Mouse (Mus musculus) intestine, embryonic 15.5 days (tissue): ENCODE measurements around the gene Gm20518. TPM values are rescaled to one million over a fixed set of nuclear protein-coding genes. Genes with fewer than 3 reads are reported as not detected.

ENCODE experiments used
- ATAC-seq: fragments of 200-750 bp; cut with Nextera tagmentation; 2 replicates; pipeline ENCODE4 v1.8.0; 2017; ENCODE audit warnings: moderate TSS enrichment, moderate library complexity
- H3K27ac ChIP-seq: fragments of 300-500 bp; sonication (generic); 2 replicates; pipeline ENCODE4 v1.5.1; 2015; ENCODE audit warnings: mild to moderate bottlenecking, inconsistent platforms
- H3K27me3 ChIP-seq: fragments of 300-500 bp; sonication (generic); replicated peaks from 2 replicates; pipeline ENCODE4 v1.6.1; 2015; ENCODE audit warnings: inconsistent platforms
- H3K36me3 ChIP-seq: fragments of 300-500 bp; sonication (generic); 2 replicates; pipeline ENCODE4 v1.6.1; 2015; ENCODE audit warnings: inconsistent platforms
- H3K4me1 ChIP-seq: fragments of 300-500 bp; sonication (generic); replicated peaks from 2 replicates; pipeline ENCODE4 v1.6.1; 2015; ENCODE audit warnings: inconsistent platforms
- H3K4me2 ChIP-seq: fragments of 300-500 bp; sonication (generic); replicated peaks from 2 replicates; pipeline ENCODE4 v1.6.1; 2015; ENCODE audit warnings: mild to moderate bottlenecking, inconsistent platforms
- H3K4me3 ChIP-seq: fragments of 300-500 bp; sonication (generic); replicated peaks from 2 replicates; pipeline ENCODE4 v1.5.1; 2015; ENCODE audit warnings: inconsistent platforms
- H3K9ac ChIP-seq: fragments of 300-500 bp; sonication (generic); 2 replicates; pipeline ENCODE4 v1.6.1; 2015; ENCODE audit warnings: inconsistent platforms
- H3K9me3 ChIP-seq: fragments of 300-500 bp; sonication (generic); 2 replicates; pipeline ENCODE4 v1.6.1; 2016; ENCODE audit warnings: inconsistent platforms
- WGBS: fragments of 180-500 bp; shearing (Covaris S2); methylation state at CpG from one replicate; pipeline ENCODE4 v1.1.7; 2015; 5-methylcytosine and 5-hydroxymethylcytosine counted together
- polyA plus RNA-seq: library from polyadenylated mRNA; unstranded; fragments of >200 nt; fragmentation: Nextera tagmentation; extraction: Ambion mirVana; gene quantifications from 2 replicates; pipeline ENCODE4 v1.2.1, GENCODE M21; 2015

Gene Gm20518
- polyA plus RNA-seq, 1 experiment from 2014 or later = 0.18 TPM

DNA sequence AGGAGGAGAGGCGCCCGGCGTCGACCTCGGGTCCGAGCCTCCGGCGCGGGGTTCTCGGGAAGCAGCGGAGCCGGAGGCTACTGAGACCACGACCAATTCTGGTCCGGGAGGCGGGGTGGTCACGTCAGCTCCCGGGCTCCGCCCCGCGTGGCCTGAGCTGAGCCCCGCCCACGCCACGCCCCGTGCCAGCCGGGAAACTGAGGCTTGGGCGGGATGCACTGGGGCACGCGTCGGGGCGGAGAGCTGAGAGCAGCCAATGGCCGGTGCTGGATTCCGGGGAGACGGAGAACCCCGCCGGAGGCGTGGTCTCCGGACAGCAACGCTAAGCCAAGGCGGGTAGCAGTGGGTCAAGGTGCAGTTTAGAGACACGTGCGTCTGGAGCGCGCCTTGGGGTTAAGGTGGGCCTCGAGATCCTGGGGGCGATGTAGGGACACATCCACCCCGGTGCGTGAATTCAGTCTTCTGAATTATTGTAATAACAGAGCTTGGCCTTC, 36.7 kb upstream of the Gm20518 start, which contains the start of gene Slc25a1:
Slc25a1 (minus strand) TSS at position 133 of the 494 bp plus-strand sequence.
- H3K9me3 ChIP-seq = no peaks in the 10 kb centered on the region
- H3K9ac ChIP-seq = peak within 1 kb of the TSS; percentile 82
- under 1% methylated on average over 47 of the region's 47 CpGs for WGBS
- ATAC-seq = peak; percentile 91
- H3K27me3 ChIP-seq = no peaks in the 10 kb centered on the region
- peaks cover 11% of the 10 kb centered on the region; the same call in 1 of the 2 replicates for H3K4me1 ChIP-seq
- H3K36me3 ChIP-seq = peaks cover 15% of the 10 kb centered on the region
- peak within 1 kb of the TSS; percentile 96 for H3K4me2 ChIP-seq
- H3K4me3 ChIP-seq = peak within 1 kb of the TSS; percentile 83
- peak within 1 kb of the TSS; percentile 96 for H3K27ac ChIP-seq

DNA sequence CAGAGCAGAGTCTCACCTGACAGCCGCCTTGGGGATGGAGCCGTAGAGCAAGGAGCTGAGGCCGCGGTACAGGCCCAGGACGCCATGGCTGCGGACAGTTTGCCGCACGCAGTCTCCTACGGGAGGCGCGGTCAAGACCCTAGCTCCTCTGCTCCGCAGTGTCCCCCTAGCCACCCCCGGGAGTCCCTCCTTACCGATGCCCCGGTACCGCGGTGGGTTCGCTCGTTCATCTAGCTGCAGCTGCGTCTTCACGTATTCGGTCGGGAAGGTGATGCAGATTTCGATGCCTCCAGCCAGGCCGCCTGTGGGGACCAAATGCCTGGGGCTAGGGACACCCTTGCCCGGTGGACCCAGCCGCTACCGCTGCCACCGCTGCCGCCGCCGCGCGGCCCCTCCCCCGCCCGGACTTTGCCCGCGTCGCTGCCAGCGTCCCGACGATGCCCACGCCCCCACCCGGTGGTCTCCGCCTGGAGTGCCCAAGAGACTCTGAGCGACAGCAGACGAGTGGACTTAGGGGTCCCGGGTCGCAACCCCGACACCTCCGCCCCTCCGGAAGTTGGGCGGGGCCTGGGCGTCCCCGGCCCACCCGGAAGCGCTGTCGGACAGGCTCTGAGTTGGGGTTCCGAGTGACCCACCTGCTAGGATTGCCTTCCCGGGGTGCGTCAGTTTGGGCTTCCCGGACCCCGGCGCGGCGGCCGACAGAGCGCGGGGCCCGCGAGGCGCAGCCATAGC, 36.0 kb upstream of the Gm20518 start:
- no peaks in the 10 kb centered on the region for H3K9me3 ChIP-seq

DNA sequence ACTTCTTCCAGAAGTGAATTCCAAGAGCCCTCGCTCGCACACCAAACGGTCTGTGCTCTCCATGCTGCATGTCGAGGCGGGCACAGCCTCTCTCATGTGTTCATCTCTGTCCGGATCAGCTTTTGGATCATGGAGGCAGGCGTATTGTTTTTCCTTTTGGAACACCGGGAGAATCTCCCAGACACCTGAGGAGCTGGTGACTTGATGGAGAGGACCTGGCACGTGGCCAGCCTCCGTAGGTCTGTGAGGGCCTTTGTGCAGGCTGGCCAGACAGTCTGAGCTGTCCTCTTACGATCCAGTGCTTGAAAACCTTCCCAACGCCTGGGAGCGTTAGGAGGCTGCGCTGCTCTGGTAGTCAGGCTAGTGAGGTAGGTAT, 30.7 kb upstream of the Gm20518 start:
- Histone ChIP-seq H3K9ac (peak overlapping the region; percentile 95), H3K27me3 (peaks cover 16% of the 10 kb centered on the region), H3K27ac (peak overlapping the region; percentile 91), H3K4me2 (peak overlapping the region; percentile 83), H3K36me3 (peaks cover 15% of the 10 kb centered on the region), H3K4me3 (peak overlapping the region; percentile 71), H3K9me3 (no peaks in the 10 kb centered on the region), H3K4me1 (peaks cover 31% of the 10 kb centered on the region)
- ATAC-seq = peak; percentile 34
- WGBS = 1% methylated on average over 14 of the region's 14 CpGs

More for the DNA sequence above, 36.0 kb upstream of the Gm20518 start:
- ATAC-seq = peak; percentile 50
- Histone ChIP-seq H3K36me3 (peaks cover 15% of the 10 kb centered on the region), H3K4me2 (peak overlapping the region; percentile 96), H3K4me1 (peaks cover 17% of the 10 kb centered on the region), H3K9ac (peak overlapping the region; percentile 82), H3K27ac (peak overlapping the region; percentile 96), H3K27me3 (no peaks in the 10 kb centered on the region), H3K4me3 (peak overlapping the region; percentile 83)
- WGBS = under 1% methylated on average over 72 of the region's 72 CpGs

DNA sequence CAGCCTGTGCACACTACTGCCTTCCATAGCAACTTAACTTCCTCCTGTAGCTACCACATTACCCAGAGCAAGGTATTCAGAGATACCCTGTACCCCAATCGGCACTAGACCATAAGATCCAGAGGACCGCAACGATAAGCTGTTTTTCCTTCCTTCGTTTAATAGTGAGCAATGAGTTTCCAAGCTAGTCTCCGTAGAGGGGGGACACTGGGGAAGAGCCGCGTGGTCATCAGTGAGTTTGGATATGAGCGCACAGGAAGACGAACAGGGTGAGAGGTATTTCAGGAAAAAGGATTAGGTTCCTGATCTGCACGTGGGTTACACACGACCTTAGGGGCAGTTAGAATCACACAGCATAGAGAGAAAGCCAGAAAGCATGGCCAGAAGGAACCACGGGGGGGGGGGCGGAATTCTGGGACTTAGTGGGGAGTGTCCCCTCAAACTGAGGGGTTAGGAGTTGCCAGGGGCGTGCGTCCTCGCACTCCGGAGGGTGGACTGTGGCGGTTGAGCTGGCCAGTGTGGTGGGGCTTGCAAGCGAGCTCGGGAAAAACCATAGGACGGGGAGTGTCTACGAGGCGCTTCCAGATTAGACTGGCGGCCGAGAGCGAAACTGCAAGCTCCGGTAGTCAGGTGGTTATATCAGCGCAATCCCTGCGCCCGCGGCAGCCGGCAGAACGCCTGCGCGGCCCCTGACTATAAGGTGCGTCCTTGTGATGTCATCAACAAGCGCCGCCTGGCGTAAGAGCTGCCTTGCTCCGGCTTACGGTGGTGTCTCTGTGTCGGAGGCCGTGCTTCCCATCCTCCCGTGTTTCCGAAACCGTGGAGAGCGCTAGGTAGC, 30.1 kb upstream of the Gm20518 start:
- Histone ChIP-seq H3K27me3 (peaks cover 22% of the 10 kb centered on the region), H3K9ac (peak overlapping the region; percentile 95), H3K36me3 (peaks cover 15% of the 10 kb centered on the region), H3K4me1 (peaks cover 25% of the 10 kb centered on the region), H3K4me2 (peak overlapping the region; percentile 83), H3K27ac (peak overlapping the region; percentile 91), H3K9me3 (no peaks in the 10 kb centered on the region), H3K4me3 (peak overlapping the region; percentile 71)
- WGBS = 2% methylated on average over 47 of the region's 47 CpGs
- ATAC-seq = peak; percentile 94

DNA sequence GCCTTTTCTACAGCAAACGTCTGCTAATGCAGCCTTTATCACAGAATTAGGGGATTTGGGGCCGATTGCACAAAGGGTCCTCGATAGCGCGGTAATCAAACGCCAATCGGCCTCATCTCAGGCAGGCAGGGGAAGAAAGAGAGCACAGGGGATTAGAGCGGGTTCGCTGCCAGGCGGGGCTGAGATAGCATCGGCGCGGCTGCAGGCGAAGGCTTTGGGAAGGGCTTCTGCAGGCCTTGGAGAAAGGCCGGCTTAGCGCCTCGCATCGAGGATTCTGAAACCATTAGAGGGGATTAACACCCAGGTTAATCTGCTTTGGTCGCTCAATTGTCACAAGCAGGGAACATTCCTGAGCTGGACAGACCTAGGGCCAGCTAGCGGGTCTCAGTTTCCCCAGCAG, 29.1 kb upstream of the Gm20518 start:
- peaks cover 6% of the 10 kb centered on the region for H3K36me3 ChIP-seq
- H3K4me1 ChIP-seq = peaks cover 21% of the 10 kb centered on the region
- no peak overlapping the region for H3K27ac ChIP-seq
- WGBS = 14% methylated on average over 20 of the region's 20 CpGs
- H3K9me3 ChIP-seq = no peaks in the 10 kb centered on the region
- peaks cover 31% of the 10 kb centered on the region for H3K27me3 ChIP-seq
- peak overlapping the region; percentile 95 for H3K9ac ChIP-seq
- H3K4me2 ChIP-seq = peak overlapping the region; percentile 83
- H3K4me3 ChIP-seq = no peak overlapping the region
- no peak for ATAC-seq

DNA sequence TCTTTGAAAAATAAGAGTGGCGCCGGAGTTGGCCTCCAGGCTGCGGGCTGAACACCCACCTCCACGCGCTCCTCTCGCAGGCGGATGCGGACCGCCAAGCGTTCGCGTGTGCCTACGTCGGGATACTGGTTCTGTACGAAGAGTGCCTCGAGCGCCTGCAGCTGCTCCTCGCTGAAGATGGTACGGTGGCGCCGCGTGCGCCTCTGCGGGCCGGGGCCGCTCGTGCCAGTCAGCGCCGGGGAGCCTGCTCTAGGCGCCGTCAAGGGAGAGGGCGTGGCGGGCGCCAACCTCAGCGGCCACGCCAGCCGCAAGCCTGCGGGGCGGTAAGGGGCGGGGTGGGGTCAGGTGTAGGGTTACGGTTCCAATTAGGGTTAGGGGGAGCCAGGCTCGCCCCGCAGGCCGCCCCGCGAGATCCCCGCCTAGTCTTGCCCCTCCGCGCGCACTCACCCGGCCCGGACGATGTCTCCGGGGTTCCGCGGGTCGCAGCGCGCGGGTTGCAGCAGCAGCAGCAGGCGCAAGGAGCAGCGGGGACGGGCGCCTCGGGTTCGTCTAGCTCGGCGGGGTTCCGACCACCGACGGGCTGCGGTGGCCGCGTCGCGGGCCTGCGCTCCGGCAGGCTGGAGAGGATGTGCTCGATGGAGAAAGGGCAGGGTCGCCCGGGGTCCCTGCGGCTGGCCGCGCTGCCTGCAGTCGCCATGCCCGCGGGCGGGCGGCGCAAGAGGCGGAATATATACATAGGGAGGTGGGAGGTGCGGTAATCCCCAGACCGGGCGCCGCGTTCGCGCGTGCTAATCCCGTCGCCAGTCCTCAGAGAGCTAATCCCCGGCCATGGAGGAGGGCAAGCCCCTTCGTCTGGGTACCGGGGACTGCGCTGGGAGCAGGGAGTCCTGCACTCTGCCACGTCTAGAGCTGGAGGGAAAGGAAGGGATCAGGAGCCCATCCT, 23.1 kb upstream of the Gm20518 start, which contains the start of gene Gsc2:
Gsc2 (minus strand) TSS at position 753 of the 943 bp plus-strand sequence.
- Histone ChIP-seq H3K9me3 (no peaks in the 10 kb centered on the region), H3K4me2 (peak within 1 kb of the TSS; percentile 82), H3K9ac (peak within 1 kb of the TSS; percentile 34; the same call in 1 of the 2 replicates), H3K27me3 (peaks cover 61% of the 10 kb centered on the region), H3K36me3 (no peaks in the 10 kb centered on the region), H3K27ac (no peak within 1 kb of the TSS), H3K4me1 (peaks cover 20% of the 10 kb centered on the region), H3K4me3 (peak within 1 kb of the TSS; percentile 42)
- WGBS = under 1% methylated on average over 105 of the region's 106 CpGs
- no peak; the same call in 1 of the 2 replicates for ATAC-seq

DNA sequence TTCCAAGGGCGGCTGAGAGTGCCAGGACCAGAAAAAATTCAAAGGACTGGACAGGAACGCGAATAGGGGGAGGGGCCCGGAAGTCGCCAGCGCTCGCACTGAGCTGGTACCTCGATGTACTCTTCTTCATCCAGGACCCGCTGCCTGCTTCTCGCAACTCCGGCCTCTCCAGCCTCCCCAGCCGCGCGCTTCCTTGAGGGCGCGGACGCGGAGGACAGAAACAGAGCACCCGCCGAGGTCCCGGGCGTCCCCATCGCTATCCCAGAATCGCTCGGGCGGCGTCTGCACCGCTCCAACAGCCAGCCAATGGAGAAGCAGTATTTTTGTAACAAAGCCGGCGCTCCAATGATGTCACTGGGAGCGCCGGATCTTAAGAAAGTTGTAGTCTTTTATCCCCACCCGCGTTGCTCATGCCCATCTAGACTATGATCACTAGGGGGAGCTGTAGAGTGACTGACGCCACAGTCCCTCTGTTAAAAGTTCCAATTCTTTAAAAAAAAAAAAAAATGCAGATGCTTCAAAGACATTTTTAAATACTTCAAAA, 19.7 kb upstream of the Gm20518 start, which contains the start of gene Ess2:
Ess2 (minus strand) TSS at position 297 of the 544 bp plus-strand sequence.
- ATAC-seq = peak; percentile 97
- H3K9ac ChIP-seq = peak within 1 kb of the TSS; percentile 59
- H3K4me2 ChIP-seq = peak within 1 kb of the TSS; percentile 78
- peak within 1 kb of the TSS; percentile 34; the same call in 1 of the 2 replicates for H3K27ac ChIP-seq
- peak within 1 kb of the TSS; percentile 69 for H3K4me3 ChIP-seq
- peaks cover 16% of the 10 kb centered on the region for H3K36me3 ChIP-seq
- peaks cover 46% of the 10 kb centered on the region for H3K27me3 ChIP-seq
- under 1% methylated on average over 35 of the region's 35 CpGs for WGBS
- peaks cover 20% of the 10 kb centered on the region for H3K4me1 ChIP-seq
- no peaks in the 10 kb centered on the region for H3K9me3 ChIP-seq

DNA sequence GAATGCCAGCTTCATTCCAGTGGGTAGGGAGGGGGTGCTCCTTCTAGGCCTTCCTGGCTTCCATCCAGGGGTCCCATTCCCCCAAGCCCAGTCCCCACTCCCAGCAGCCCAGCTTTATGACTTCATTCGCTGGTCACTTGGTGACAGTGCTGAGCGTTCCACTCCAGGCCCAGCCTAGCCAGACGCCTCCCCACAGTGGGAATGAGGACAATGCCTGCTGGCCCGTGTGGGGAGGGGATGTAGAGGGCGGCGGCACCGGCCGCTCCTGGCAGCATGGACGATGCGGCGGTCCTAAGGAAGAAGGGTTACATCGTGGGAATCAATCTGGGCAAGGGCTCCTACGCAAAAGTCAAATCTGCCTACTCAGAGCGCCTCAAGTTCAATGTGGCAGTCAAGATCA, 7.0 kb upstream of the Gm20518 start, which contains the start of the genes Dgcr2 and Tssk2:
Dgcr2 (minus strand) TSS at position 101 of the 400 bp plus-strand sequence.
Tssk2 (plus strand) TSS at position 176 of the 400 bp plus-strand sequence.
- no peak for ATAC-seq
- H3K4me2 ChIP-seq = no peak within 1 kb of the TSS

GRCm38 (mm10) chr16:17896091-17896490, 4.6 kb upstream of the Gm20518 start:
- Histone ChIP-seq H3K4me1 (peaks cover 6% of the 10 kb centered on the region; the same call in 1 of the 2 replicates), H3K9ac (no peak overlapping the region), H3K9me3 (no peaks in the 10 kb centered on the region), H3K27me3 (no peaks in the 10 kb centered on the region), H3K36me3 (peaks cover 4% of the 10 kb centered on the region), H3K27ac (no peak overlapping the region), H3K4me3 (no peak overlapping the region), H3K4me2 (no peak overlapping the region)
- no peak for ATAC-seq

More for the DNA sequence above, 7.0 kb upstream of the Gm20518 start, which contains the start of the genes Dgcr2 and Tssk2:
- Histone ChIP-seq H3K9ac (no peak within 1 kb of the TSS), H3K4me3 (no peak within 1 kb of the TSS), H3K27ac (no peak within 1 kb of the TSS), H3K9me3 (no peaks in the 10 kb centered on the region), H3K4me1 (no peaks in the 10 kb centered on the region), H3K27me3 (no peaks in the 10 kb centered on the region), H3K36me3 (peaks cover 25% of the 10 kb centered on the region)
- WGBS = 93% methylated on average over 14 of the region's 14 CpGs

GRCm38 (mm10) chr16:17893923-17894322, 2.5 kb upstream of the Gm20518 start, which contains the start of gene Tssk1:
Gene Tssk1 (plus strand): TSS chr16:17894223.
- Histone ChIP-seq H3K9me3 (no peaks in the 10 kb centered on the region), H3K27ac (no peak within 1 kb of the TSS), H3K9ac (no peak within 1 kb of the TSS), H3K27me3 (no peaks in the 10 kb centered on the region), H3K36me3 (no peaks in the 10 kb centered on the region), H3K4me2 (no peak within 1 kb of the TSS), H3K4me3 (no peak within 1 kb of the TSS), H3K4me1 (peaks cover 19% of the 10 kb centered on the region)
- 78% methylated on average over 2 of the region's 2 CpGs for WGBS
- no peak for ATAC-seq

GRCm38 (mm10) chr16:17892606-17893005, 1.1 kb upstream of the Gm20518 start:
- H3K4me1 ChIP-seq = peaks cover 19% of the 10 kb centered on the region
- no peak for ATAC-seq
- no peak overlapping the region for H3K9ac ChIP-seq
- no peak overlapping the region for H3K27ac ChIP-seq
- no peaks in the 10 kb centered on the region for H3K36me3 ChIP-seq
- no peak overlapping the region for H3K4me3 ChIP-seq
- H3K9me3 ChIP-seq = no peaks in the 10 kb centered on the region
- WGBS = 47% methylated on average over 3 of the region's 3 CpGs
- no peak overlapping the region for H3K4me2 ChIP-seq
- no peaks in the 10 kb centered on the region for H3K27me3 ChIP-seq
